Mouse (Mus musculus) stomach, embryonic 16.5 days (tissue): ENCODE measurements around the gene Zfp609. TPM values are rescaled to one million over a fixed set of nuclear protein-coding genes. Genes with fewer than 3 reads are reported as not detected.

ENCODE experiments used
- ATAC-seq: fragments of 200-750 bp; cut with Nextera tagmentation; 2 replicates; pipeline ENCODE4 v1.8.0; 2017; ENCODE audit warnings: moderate number of reproducible peaks, moderate TSS enrichment; ENCODE audit not compliant: insufficient read depth, low FRiP score
- H3K27ac ChIP-seq: fragments of 300-500 bp; sonication (generic); 2 replicates; pipeline ENCODE4 v1.5.1; 2014; ENCODE audit warnings: low read length
- H3K27me3 ChIP-seq: fragments of 300-500 bp; sonication (generic); 2 replicates; pipeline ENCODE4 v1.6.1; 2014; ENCODE audit warnings: low read length, control low read depth, mixed read lengths; ENCODE audit not compliant: control insufficient read depth, insufficient read depth
- H3K36me3 ChIP-seq: fragments of 300-500 bp; sonication (generic); 2 replicates; pipeline ENCODE4 v1.6.1; 2014; ENCODE audit warnings: low read length; ENCODE audit not compliant: control insufficient read depth, insufficient read depth
- H3K4me1 ChIP-seq: fragments of 300-500 bp; sonication (generic); 2 replicates; pipeline ENCODE4 v1.6.1; 2014; ENCODE audit warnings: low read length, control low read depth, mixed read lengths; ENCODE audit not compliant: control insufficient read depth, insufficient read depth
- H3K4me2 ChIP-seq: fragments of 300-500 bp; sonication (generic); 2 replicates; pipeline ENCODE4 v1.6.1; 2014; ENCODE audit warnings: low read depth, low read length, mixed read lengths
- H3K4me3 ChIP-seq: fragments of 300-500 bp; sonication (generic); replicated peaks from 2 replicates; pipeline ENCODE4 v1.5.1; 2014; ENCODE audit warnings: mild to moderate bottlenecking, low read length
- H3K9ac ChIP-seq: fragments of 300-500 bp; sonication (generic); 2 replicates; pipeline ENCODE4 v1.6.1; 2014; ENCODE audit warnings: low read length
- H3K9me3 ChIP-seq: fragments of 300-500 bp; sonication (generic); replicated peaks from 2 replicates; pipeline ENCODE4 v1.6.1; 2016; ENCODE audit warnings: low read length, control low read depth; ENCODE audit not compliant: control insufficient read depth
- WGBS: fragments of 180-500 bp; shearing (Covaris S2); extraction: QIAGEN DNeasy Blood & Tissue Kit; methylation state at CpG from one replicate; pipeline ENCODE4 v1.1.7; 2014; 5-methylcytosine and 5-hydroxymethylcytosine counted together
- polyA plus RNA-seq: library from polyadenylated mRNA; unstranded; fragments of >200 nt; fragmentation: Nextera tagmentation; extraction: Ambion mirVana; gene quantifications from 2 replicates; pipeline ENCODE4 v1.2.1, GENCODE M21; 2015

The Zfp609 gene
- polyA plus RNA-seq, 1 experiment from 2014 or later = 5.0 TPM

GRCm38 (mm10) chr9:65795651-65796050 lies 31.7 kb downstream of the Zfp609 start:
- Histone ChIP-seq H3K27ac (no peak overlapping the region), H3K36me3 (peaks cover 4% of the 10 kb centered on the region; the same call in 1 of the 2 replicates), H3K4me3 (no peak overlapping the region), H3K4me2 (no peak overlapping the region), H3K9ac (no peak overlapping the region), H3K9me3 (no peaks in the 10 kb centered on the region), H3K4me1 (peaks cover 15% of the 10 kb centered on the region), H3K27me3 (no peaks in the 10 kb centered on the region)
- ATAC-seq = no peak
- 85% methylated on average over 2 of the region's 2 CpGs for WGBS

GRCm38 (mm10) chr9:65794313-65794712 lies 33.1 kb downstream of the Zfp609 start:
- ATAC-seq = no peak
- Histone ChIP-seq H3K4me1 (peaks cover 15% of the 10 kb centered on the region), H3K9ac (no peak overlapping the region), H3K36me3 (peaks cover 4% of the 10 kb centered on the region; the same call in 1 of the 2 replicates), H3K4me3 (no peak overlapping the region), H3K27me3 (no peaks in the 10 kb centered on the region), H3K27ac (no peak overlapping the region), H3K9me3 (no peaks in the 10 kb centered on the region), H3K4me2 (no peak overlapping the region)
- WGBS = 93% methylated on average over 7 of the region's 7 CpGs

DNA sequence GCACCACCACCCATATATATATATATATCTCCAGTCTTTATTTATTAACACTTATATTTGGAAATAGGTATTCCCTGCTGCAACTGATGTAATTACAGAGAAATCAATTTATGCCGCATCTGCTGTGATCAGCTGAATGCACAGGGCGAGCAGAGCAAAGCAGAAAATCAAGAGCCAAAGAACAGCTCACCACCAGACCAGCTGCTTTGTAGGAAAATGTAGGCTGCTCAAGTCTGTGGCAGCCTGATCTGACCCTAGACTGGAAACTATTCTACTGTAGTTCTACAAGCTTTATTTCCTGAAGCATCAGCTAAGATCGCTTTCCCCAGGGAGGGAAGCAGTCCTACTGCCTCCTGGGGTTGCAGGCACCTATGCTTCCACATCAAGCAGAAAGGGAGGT lies 33.9 kb downstream of the Zfp609 start:
- Histone ChIP-seq H3K4me2 (no peak overlapping the region), H3K9ac (no peak overlapping the region), H3K27ac (no peak overlapping the region), H3K9me3 (no peaks in the 10 kb centered on the region), H3K27me3 (no peaks in the 10 kb centered on the region), H3K4me1 (peaks cover 15% of the 10 kb centered on the region), H3K36me3 (peaks cover 4% of the 10 kb centered on the region; the same call in 1 of the 2 replicates), H3K4me3 (no peak overlapping the region)
- ATAC-seq = no peak
- WGBS = 79% methylated on average over 3 of the region's 3 CpGs

GRCm38 (mm10) chr9:65793086-65793485 lies 34.3 kb downstream of the Zfp609 start:
- Histone ChIP-seq H3K9ac (no peak overlapping the region), H3K36me3 (peaks cover 4% of the 10 kb centered on the region; the same call in 1 of the 2 replicates), H3K27me3 (no peaks in the 10 kb centered on the region), H3K4me3 (no peak overlapping the region), H3K27ac (no peak overlapping the region), H3K4me1 (peaks cover 15% of the 10 kb centered on the region), H3K9me3 (no peaks in the 10 kb centered on the region), H3K4me2 (no peak overlapping the region)
- WGBS = 80% methylated on average over 3 of the region's 3 CpGs
- ATAC-seq = no peak

GRCm38 (mm10) chr9:65791846-65792245 lies 35.5 kb downstream of the Zfp609 start:
- Histone ChIP-seq H3K27ac (0 out of 2 replicates have a peak overlapping the region, but pooled peaks have one; percentile 15), H3K36me3 (peaks cover 4% of the 10 kb centered on the region; the same call in 1 of the 2 replicates), H3K4me2 (no peak overlapping the region), H3K4me1 (peaks cover 24% of the 10 kb centered on the region), H3K9ac (no peak overlapping the region), H3K4me3 (no peak overlapping the region), H3K9me3 (no peaks in the 10 kb centered on the region), H3K27me3 (no peaks in the 10 kb centered on the region)
- no peak for ATAC-seq

DNA sequence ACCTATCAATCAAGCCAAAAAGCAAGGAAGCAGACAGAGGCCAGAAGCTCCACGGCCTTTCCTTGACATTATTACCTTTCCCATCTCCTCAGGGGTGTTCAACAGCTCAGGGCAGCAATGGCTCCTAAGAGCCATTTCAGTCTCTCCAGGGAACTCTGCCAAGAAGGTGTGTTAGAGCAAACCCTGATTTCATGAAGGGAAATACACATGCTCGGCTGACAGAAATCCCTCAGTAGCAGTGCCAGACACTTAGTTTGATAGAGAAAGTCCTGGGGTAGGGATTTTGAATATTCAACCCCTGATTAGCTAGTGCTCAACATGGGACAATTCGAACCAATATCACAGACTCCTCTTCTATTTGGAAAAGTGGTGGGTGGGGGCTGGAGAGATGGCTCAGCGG lies 36.3 kb downstream of the Zfp609 start:
- no peak overlapping the region for H3K9ac ChIP-seq
- peaks cover 4% of the 10 kb centered on the region; the same call in 1 of the 2 replicates for H3K36me3 ChIP-seq
- peaks cover 26% of the 10 kb centered on the region for H3K4me1 ChIP-seq
- 57% methylated on average over 4 of the region's 4 CpGs for WGBS
- H3K9me3 ChIP-seq = no peaks in the 10 kb centered on the region
- no peaks in the 10 kb centered on the region for H3K27me3 ChIP-seq
- H3K27ac ChIP-seq = 0 out of 2 replicates have a peak overlapping the region, but pooled peaks have one; percentile 5
- H3K4me3 ChIP-seq = no peak overlapping the region
- ATAC-seq = no peak
- H3K4me2 ChIP-seq = no peak overlapping the region

GRCm38 (mm10) chr9:65789788-65790187 lies 37.6 kb downstream of the Zfp609 start:
- Histone ChIP-seq H3K4me2 (no peak overlapping the region), H3K4me3 (no peak overlapping the region), H3K27me3 (no peaks in the 10 kb centered on the region), H3K9me3 (no peaks in the 10 kb centered on the region), H3K36me3 (peaks cover 4% of the 10 kb centered on the region; the same call in 1 of the 2 replicates), H3K9ac (no peak overlapping the region), H3K27ac (no peak overlapping the region), H3K4me1 (peaks cover 26% of the 10 kb centered on the region)
- WGBS = 86% methylated on average over 3 of the region's 3 CpGs
- ATAC-seq = no peak

GRCm38 (mm10) chr9:65788556-65788955 lies 38.8 kb downstream of the Zfp609 start:
- H3K27me3 ChIP-seq = no peaks in the 10 kb centered on the region
- H3K4me3 ChIP-seq = no peak overlapping the region
- no peaks in the 10 kb centered on the region for H3K9me3 ChIP-seq
- no peaks in the 10 kb centered on the region for H3K36me3 ChIP-seq
- WGBS = 60% methylated on average over 4 of the region's 4 CpGs
- no peak overlapping the region for H3K9ac ChIP-seq
- no peak overlapping the region for H3K4me2 ChIP-seq
- no peak overlapping the region for H3K27ac ChIP-seq
- H3K4me1 ChIP-seq = peaks cover 31% of the 10 kb centered on the region
- ATAC-seq = no peak

GRCm38 (mm10) chr9:65787829-65788344 lies 39.5 kb downstream of the Zfp609 start:
- Histone ChIP-seq H3K4me1 (peaks cover 31% of the 10 kb centered on the region), H3K27ac (peak overlapping the region; percentile 46), H3K36me3 (no peaks in the 10 kb centered on the region), H3K4me2 (no peak overlapping the region), H3K27me3 (no peaks in the 10 kb centered on the region), H3K9ac (peak overlapping the region; percentile 42; the same call in 1 of the 2 replicates), H3K4me3 (no peak overlapping the region), H3K9me3 (no peaks in the 10 kb centered on the region)
- ATAC-seq = no peak
- WGBS = 67% methylated on average over 4 of the region's 4 CpGs
